ENCODE assay signal across 27 mouse cellular contexts in the genomic region with DNA sequence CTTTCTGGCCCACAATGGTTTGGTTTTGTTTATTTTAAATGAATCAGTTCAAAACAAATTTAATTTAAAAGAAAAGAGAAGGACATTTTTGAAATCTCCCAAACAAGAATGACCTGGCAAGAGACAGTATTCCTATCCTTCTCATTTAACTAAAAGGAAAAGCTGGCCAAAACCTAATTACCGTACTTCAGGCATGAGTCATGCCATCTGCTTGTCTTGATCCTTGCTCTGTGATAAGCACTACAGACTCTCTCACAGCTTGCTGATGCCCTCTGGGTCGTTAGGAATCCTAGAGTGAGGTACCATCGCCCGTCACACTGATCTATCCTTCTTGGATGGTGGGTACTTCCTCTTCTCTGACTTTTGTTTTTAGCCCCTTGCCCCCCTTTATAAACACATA. TPM values are rescaled to one million over a fixed set of nuclear protein-coding genes. Genes with fewer than 3 reads are reported as not detected.
DNase-seq lines count a peak whose midpoint lies in the region; ATAC-seq and TF ChIP-seq lines count a peak whose summit lies in the region.
"Had no signal": no experiment of that assay in that cellular context is flagged by ENCODE, and none has a peak within 500 bp of the region (broad histone marks: within the 10 kb centered on the region; RNA-seq: fewer than 3 reads in every experiment).

No protein-coding gene starts in this region.

- TF ChIP-seq CTCF in brain, embryonic 14.5 days (IDR thresholded peaks at IDR 0.05; ENCODE audit: borderline replicate concordance, extremely low read depth, insufficient read depth, insufficient read length), result no peak

- TF ChIP-seq POLR2A in brain, embryonic 14.5 days (IDR thresholded peaks at IDR 0.05; ENCODE audit: borderline replicate concordance, extremely low read depth, insufficient read depth, insufficient read length, poor library complexity, severe bottlenecking), result no peak

- intact Hi-C loops in heart, postnatal 36 days (cut with DNase I), result no loop called here

- DNase-seq in retina, postnatal 1 day, result peak; percentile 34
- no peak for DNase-seq in retina, embryonic 14.5 days (ENCODE audit: low spot score)
- peak; percentile 28 for DNase-seq in brain, embryonic 14.5 days (ENCODE audit: low read depth)
- DNase-seq in cerebellum, postnatal 10 days, result peak; percentile 42 to 48
- no peak for DNase-seq in heart, postnatal 36 days
- DNase-seq: adrenal gland, postnatal 25 days; heart, adult 2 months; kidney, adult 18-20 months; kidney, postnatal 14 days; layer of hippocampus, adult 9-11 months; right cerebral cortex, postnatal 14 days; thymus, postnatal 14 days had no signal

- no peak for ATAC-seq in megakaryocyte progenitor cell, adult 5-6 weeks (replicated peaks; ENCODE audit: poor library complexity)
- no peak for ATAC-seq in erythroblast, adult 5-6 weeks (replicated peaks; ENCODE audit: low FRiP score, poor library complexity, severe bottlenecking)
- ATAC-seq: forebrain, embryonic 16.5 days; midbrain, embryonic 16.5 days had no signal

RNA-seq across cellular contexts. Expression of a gene that starts 36.6 kb away (rescaled TPM):
- 5.3 and 7.4 TPM in 2 replicates for polyA plus RNA-seq in brain, embryonic 14.5 days (2012; rRNA removed)
- 8.2 and 9.2 TPM in 2 replicates for total RNA-seq in megakaryocyte progenitor cell, adult 5-6 weeks (2015)
- total RNA-seq in megakaryocyte progenitor cell, adult 5-6 weeks (2017), result 3.3 and 3.5 TPM in 2 replicates
- 6.5 and 7.5 TPM in 2 replicates for total RNA-seq in erythroblast, adult 5-6 weeks (2015; ENCODE audit: low replicate concordance)
- total RNA-seq in erythroblast, adult 5-6 weeks (2017; ENCODE audit: low replicate concordance), result 3.7 and 7.4 TPM in 2 replicates
- total RNA-seq in heart, postnatal 36 days (2021), result 1 to 10 TPM; 7.5 to 8.6 TPM

RNA-seq across cellular contexts. Expression of a gene that starts 39.4 kb away (rescaled TPM):
- polyA plus RNA-seq in brain, embryonic 14.5 days (2012; rRNA removed), result 0.05 TPM in 2 replicates
- not detected in 2 replicates for total RNA-seq in megakaryocyte progenitor cell, adult 5-6 weeks (2015)
- not detected in 2 replicates for total RNA-seq in megakaryocyte progenitor cell, adult 5-6 weeks (2017)
- not detected in 2 replicates for total RNA-seq in erythroblast, adult 5-6 weeks (2015; ENCODE audit: low replicate concordance)
- not detected in 2 replicates for total RNA-seq in erythroblast, adult 5-6 weeks (2017; ENCODE audit: low replicate concordance)
- not detected for total RNA-seq in heart, postnatal 36 days (2021)
- total RNA-seq: heart, adult 2 months; megakaryocyte, adult 5-6 weeks; MEL had no signal
- polyA plus RNA-seq: erythroblast, embryonic 14.5 days; forebrain, embryonic 16.5 days; hindbrain, embryonic 13.5 days; limb, embryonic 12.5 days; midbrain, embryonic 16.5 days; neural tube, embryonic 11.5 days had no signal

RNA-seq across cellular contexts. Expression of a gene that starts 57.7 kb away (rescaled TPM):
- not detected in 2 replicates for polyA plus RNA-seq in brain, embryonic 14.5 days (2012; rRNA removed)
- total RNA-seq in megakaryocyte progenitor cell, adult 5-6 weeks (2015), result not detected in 2 replicates
- not detected in 2 replicates for total RNA-seq in megakaryocyte progenitor cell, adult 5-6 weeks (2017)
- total RNA-seq in erythroblast, adult 5-6 weeks (2015; ENCODE audit: low replicate concordance), result not detected in 2 replicates
- total RNA-seq in erythroblast, adult 5-6 weeks (2017; ENCODE audit: low replicate concordance), result not detected in 2 replicates
- not detected for total RNA-seq in heart, postnatal 36 days (2021)
- total RNA-seq: gastrocnemius, adult 8-10 months; heart, adult 2 months; left cerebral cortex, adult 8-10 months; megakaryocyte, adult 5-6 weeks; MEL had no signal
- polyA plus RNA-seq: erythroblast, embryonic 14.5 days; forebrain, embryonic 16.5 days; heart, adult 2 months; heart, embryonic 16.5 days; hindbrain, embryonic 13.5 days; limb, embryonic 12.5 days; liver, embryonic 14.5 days; lung, embryonic 16.5 days; midbrain, embryonic 16.5 days; neural tube, embryonic 11.5 days had no signal

Comparison
In these comparisons a context has a peak if more than half of its experiments do, and no peak if none do; other contexts are left out.
1. DNase-seq: peak in retina, postnatal 1 day (single experiment), brain, embryonic 14.5 days (single experiment) and cerebellum, postnatal 10 days (2 of 2); none in retina, embryonic 14.5 days (single experiment) and heart, postnatal 36 days (0 of 2).